Mouse (Mus musculus) heart, postnatal 14 days (tissue): ENCODE measurements around the gene Gm47841. TPM values are rescaled to one million over a fixed set of nuclear protein-coding genes. Genes with fewer than 3 reads are reported as not detected.

Experiments used
- total RNA-seq, 2 experiments: library from RNA; stranded (reverse); gene quantifications; 2 replicates each; pipeline ENCODE4 v1.2.3; 2021

The Gm47841 gene
- total RNA-seq, 2 experiments from 2014 or later = not detected

Other genes starting within 250 kb of the Gm47841 start
- under 1 TPM; 0.48 to 0.76 TPM for gene Scn8a, start 177.5 kb downstream of the Gm47841 start, total RNA-seq
- 1 to 10 TPM; 2.3 to 2.8 TPM for gene Fignl2, start 31.2 kb upstream of the Gm47841 start, total RNA-seq
- not detected for gene Ankrd33, start 68.4 kb upstream of the Gm47841 start, total RNA-seq
- 10 to 100 TPM; 28.5 to 31.5 TPM for gene Acvrl1, start 81.1 kb upstream of the Gm47841 start, total RNA-seq
- 10 to 100 TPM; 14.5 to 14.7 TPM for gene Acvr1b, start 126.7 kb upstream of the Gm47841 start, total RNA-seq
- 10 to 100 TPM; 12.9 to 14.0 TPM for gene Grasp, start 176.8 kb upstream of the Gm47841 start, total RNA-seq
- gene Nr4a1, start 206.9 kb upstream of the Gm47841 start, total RNA-seq = 10 to 100 TPM; 14.0 to 63.1 TPM
- 10 to 100 TPM; 24.7 to 25.5 TPM for gene Atg101, start 236.9 kb upstream of the Gm47841 start, total RNA-seq
- 1 to 10 TPM; 1.7 to 1.8 TPM for gene 6030408B16Rik, start 245.8 kb upstream of the Gm47841 start, total RNA-seq